Mouse (Mus musculus) kidney, postnatal 36 days (tissue): ENCODE results near the gene Prdx5.
"Not testable (repeated sequence)": the region's sequence is repeated elsewhere in the genome, so short reads cannot be mapped to it uniquely, and the experiment has no call there.

Experiments used
- DNase-seq, 2 experiments: peaks; one replicate each; pipeline ENCODE4 v3.0.0; 2021 to 2022; ENCODE audit warnings: mixed read lengths in 2 of 2

Prdx5 gene

DNA sequence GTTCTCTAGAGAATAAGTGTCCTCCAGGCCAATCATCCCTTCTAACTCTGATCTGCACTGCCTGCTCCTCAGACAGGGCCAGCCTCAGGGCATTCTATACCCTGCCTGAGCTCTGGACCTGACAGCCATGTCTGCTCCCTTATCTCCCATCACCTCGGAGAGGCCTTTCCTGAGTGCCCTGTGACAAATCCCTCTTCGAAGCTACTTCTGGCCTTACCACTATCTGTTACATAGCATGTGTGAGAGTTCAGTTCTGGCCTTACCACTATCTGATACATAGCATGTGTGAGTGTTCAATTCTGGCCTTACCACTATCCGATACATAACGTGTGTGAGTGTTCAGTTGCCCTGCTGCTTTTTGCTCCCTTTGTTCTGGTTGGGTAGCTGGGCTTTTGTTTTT, 5.4 kb upstream of the Prdx5 start:
- no peak for DNase-seq

- DNase-seq = no peak
Observed at GRCm38 (mm10) chr19:6914540-6914939, 4.6 kb upstream of the Prdx5 start.

DNA sequence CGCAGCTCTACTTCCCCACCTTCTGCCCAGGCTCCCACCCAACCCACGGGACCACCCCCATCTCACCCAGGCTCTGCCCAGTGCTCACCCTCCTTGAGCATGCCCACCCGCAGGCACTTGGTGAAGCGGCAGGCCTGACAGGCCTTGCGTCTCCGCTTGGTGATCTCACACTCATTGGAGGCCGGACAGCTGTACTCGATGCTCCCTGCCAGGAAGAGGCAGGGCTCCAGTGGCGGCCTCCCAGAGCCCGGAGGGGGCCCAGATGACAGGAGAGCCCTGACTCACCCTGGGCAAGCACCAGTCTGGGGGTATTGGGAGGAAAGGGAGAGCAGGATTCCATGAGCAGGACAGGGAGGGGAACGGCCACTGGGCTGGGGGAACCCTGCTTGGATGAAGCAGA, 4.1 kb upstream of the Prdx5 start:
- no peak for DNase-seq

DNA sequence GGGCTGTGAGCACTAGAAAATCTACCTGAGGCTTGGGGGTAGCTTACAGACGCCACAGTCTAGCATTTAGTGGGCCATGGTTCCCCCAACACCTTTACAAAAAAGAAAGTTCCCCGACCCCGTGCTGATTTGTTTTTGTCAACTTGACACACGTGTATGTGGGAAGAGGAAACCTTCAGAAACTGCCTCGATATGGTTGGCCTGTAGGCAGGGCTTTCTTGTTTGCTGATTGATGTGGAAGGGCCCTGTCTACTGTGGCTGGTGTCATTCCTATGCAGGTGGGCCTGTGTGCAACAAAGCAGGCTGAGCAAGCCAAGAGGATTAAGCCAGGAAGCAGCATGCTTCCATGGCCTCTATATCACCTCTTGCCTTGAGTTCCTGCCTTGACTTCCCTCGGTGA, 3.1 kb upstream of the Prdx5 start:
- no peak for DNase-seq

GRCm38 (mm10) chr19:6912205-6912970, 2.5 kb upstream of the Prdx5 start:
- DNase-seq = no peak

- DNase-seq = peak in 1 of 2 experiments; percentile 39
Observed at GRCm38 (mm10) chr19:6911101-6912074, 1.5 kb upstream of the Prdx5 start.

DNA sequence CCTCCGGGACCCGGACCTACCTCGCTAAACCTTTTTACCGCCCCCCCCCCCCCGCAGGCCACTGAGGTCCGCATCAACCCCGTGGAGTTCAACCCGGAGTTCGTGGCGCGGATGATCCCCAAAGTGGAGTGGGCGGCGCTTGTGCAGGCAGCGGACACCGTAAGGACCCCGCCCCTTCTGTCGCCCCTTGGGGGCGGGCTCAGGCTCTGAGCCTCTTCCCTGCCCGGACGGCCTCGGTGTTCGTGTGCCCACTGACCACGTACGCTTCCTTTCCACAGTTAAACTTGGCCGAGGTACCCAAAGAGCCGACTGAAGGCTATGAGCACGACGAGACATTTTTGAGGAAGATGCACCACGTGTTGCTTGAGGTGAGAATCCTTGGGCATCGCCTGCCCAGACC, 400 bp upstream of the Prdx5 start:
- DNase-seq = peak; percentile 57 to 76

DNA sequence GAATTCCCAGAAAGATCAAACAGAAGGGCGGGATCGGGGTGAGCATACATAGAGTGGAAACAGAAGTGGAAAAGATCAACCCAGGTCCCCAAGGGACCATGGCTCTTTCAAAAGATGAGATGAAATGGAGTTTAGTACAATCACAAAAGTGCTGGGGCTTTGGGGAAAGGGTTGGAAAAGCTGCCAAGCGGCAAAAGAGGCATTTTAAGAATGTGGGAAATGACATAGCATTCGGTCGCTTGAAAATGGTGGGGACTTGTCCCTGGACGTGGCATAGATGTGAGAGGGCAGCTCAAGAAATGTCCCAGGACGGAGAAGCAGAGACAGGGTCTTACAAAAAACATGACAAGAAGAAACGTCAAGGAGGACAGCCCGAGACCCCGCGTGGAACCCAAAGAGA, 885 bp downstream of the Prdx5 start:
- no peak for DNase-seq

DNA sequence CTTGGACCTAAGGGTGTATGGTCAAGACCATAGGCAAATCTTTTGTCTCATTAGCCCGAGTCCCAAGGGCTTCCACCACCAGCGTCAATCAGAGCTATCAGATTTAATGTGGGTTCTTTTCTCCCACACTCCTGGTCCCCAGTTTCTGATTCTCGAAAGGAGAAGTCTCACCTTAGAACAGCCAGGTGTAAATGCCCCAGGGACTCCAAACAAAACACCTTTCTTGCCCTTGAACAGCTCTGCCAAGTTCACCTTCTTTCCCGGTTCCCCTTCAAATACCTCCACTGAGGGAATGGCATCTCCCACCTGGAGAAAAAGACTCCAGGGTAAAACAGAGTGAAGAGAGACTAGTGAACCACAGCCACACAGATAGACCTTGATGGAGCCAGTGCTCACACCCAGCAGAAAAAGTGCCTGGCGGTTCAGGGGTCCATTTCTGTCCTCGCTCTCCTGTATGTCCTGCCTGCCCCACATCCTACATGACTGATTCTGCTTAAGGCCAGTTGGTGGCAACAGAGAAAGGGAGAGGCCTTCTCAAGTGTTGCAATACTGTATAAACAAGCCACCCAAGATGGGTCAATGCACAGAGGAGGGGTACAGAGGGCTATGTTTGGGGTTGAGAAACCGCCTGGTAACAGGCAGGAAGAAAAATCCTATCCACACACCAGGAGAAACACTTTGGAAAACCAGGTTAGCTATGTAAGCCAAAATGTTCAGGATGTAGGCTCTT, 1.9 kb downstream of the Prdx5 start:
- DNase-seq = peak; percentile 44 to 60

DNA sequence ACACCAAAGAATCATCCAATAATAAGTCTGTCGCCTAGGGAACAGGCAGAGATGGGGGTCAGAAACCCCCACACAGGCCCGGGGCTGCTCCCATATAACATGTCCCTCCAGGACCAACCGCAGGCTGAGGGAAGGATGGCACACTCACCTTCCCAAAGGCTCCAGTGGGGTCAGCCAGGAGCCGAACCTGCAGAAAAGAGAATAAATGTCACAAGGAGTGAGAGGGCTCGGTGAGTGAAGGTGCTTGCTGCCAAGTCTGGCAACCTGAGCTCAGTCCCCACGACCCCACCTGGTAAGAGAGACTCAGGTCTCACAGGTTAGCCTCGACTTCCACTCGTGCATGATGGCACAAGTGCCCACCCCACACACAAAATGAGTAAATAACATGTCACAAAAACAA, 2.8 kb downstream of the Prdx5 start:
- DNase-seq = no peak

GRCm38 (mm10) chr19:6906199-6906598, 3.7 kb downstream of the Prdx5 start:
- DNase-seq = peak; percentile 68 to 77

- peak; percentile 55 for DNase-seq
Observed at GRCm38 (mm10) chr19:6905498-6906159, 4.3 kb downstream of the Prdx5 start.

DNA sequence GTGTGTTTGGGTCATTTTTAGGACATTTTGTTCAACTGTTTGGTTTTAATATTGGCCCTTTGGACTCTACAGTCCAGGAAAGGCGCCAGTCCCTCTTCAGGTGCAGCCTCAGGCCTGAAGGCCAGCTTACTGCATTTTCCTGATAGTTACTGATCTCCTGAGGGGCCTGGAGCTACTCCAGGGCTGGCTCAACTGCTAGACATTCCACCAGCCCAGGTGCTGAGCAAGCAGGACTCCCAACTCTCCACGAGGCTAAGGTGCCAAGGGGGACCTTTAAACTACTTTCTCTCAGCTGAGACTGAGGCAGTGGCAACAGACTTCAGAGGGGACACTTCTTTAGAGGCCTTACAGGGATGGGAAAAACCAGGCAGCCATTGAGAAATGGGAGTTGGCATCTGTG, 5.1 kb downstream of the Prdx5 start:
- DNase-seq = peak; percentile 87 to 94

- DNase-seq = peak; percentile 58 to 75
Observed at GRCm38 (mm10) chr19:6903031-6903430, 6.9 kb downstream of the Prdx5 start.

- peak in 1 of 2 experiments; percentile 65 for DNase-seq
Observed at GRCm38 (mm10) chr19:6899641-6900040, 10.3 kb downstream of the Prdx5 start.

- DNase-seq = not testable (repeated sequence)
Observed at GRCm38 (mm10) chr19:6895608-6896305, 14.1 kb downstream of the Prdx5 start.

DNA sequence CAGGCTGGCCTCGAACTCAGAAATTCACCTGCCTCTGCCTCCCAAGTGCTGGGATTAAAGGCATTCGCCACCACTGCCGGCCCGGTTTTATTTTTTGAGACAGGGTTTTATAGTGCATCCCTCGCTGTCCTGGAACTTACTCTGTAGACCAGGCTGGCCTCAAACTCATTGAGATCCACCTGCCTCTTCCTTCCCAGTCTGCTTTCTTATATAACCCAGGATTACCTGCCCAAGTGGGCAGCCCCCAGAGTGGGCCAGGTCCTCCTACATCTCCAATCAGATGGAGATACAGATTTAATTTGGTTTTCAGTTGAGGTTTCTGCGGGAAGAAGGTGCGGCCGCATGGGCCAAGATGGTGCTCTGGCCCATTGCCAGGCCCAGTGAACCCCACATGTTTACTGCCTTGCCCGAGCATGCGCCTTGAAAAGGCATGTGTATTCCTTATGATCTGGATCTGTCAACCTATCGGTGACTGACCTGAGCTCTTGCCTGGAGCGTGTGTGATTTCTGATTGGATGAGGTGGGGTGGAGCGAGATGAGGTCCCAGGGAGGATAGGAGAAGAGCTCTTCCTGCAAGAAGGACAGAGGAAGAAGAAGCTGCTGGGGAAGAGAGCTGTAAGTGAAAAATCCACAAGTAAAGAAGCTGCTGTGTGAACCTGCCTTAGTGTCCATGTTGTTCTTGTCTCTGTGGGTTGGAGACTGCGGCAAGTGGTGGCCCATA, 16.0 kb downstream of the Prdx5 start:
- no peak for DNase-seq

DNA sequence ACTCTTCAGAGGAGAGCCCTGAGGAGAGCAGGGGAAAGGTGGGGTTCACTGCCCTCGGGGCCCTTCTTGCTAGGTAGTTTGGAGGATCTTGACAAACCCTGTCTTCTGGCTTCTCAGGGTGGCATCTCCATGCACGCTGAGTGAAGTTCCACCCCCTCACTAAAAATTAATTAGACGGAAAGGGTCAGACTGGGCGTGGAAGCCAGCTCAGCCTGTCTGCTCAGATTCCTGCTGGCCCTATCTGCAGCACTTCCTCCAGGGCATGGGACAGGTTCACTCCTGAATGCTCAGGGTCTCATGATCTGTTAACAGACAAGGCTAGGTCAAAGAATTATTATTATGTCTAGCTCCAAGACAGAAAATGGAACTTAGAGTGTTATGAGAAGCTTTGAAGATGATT, 17.4 kb downstream of the Prdx5 start:
- DNase-seq = peak; percentile 33 to 51

DNA sequence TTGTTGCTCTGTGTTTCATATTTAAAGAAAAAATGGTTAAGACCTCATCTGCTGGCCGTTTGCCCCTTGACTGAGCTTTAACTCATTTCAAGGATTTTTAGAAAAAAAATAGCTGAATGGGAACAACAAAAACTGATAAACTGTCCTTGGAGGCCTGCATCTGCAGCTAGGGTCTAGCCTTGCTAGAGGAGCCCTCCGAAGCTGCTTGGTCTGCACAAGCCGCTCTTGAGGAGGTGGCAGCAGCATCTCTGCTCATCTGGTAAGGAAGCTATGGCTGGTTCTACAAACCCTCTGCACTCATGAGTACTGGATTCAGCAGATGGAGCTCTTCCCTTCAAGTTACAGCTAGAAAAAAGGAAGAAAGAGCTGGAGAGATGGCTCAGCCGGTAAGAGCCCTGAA, 31.9 kb downstream of the Prdx5 start:
- DNase-seq = no peak

DNA sequence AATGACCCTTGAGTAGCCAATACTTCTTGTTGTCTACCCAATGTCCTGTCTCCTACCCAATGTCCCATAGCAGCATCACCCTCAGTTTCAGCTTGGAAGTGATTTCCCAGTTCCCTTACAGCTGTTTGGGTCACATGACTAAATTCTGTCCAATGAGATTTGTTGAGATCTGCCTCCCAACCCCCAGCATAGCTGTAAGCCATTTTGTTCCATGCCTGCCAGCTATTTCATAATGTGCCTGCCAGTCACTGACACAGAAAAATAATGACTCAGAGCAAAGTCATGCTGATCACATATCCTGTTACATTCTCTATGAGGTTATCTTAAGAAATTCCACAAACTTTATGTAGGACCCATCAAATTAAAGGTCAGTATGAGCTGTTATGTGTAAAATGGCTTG, 33.1 kb downstream of the Prdx5 start:
- no peak for DNase-seq

- no peak for DNase-seq
Observed at GRCm38 (mm10) chr19:6875834-6876233, 34.1 kb downstream of the Prdx5 start.
